Mouse (Mus musculus) liver, embryonic 12.5 days (tissue): ENCODE data around the gene Bcl2a1a. TPM values are rescaled to one million over a fixed set of nuclear protein-coding genes. Genes with fewer than 3 reads are reported as not detected.
"Not testable (repeated sequence)": the region's sequence is repeated elsewhere in the genome, so short reads cannot be mapped to it uniquely, and the experiment has no call there.

ENCODE experiments used
- ATAC-seq: fragments of 200-750 bp; cut with Nextera tagmentation; 2 replicates; pipeline ENCODE4 v1.8.0; 2017; ENCODE audit warnings: moderate number of reproducible peaks, mild to moderate bottlenecking, moderate library complexity
- H3K27ac ChIP-seq: fragments of 300-500 bp; sonication (generic); 2 replicates; pipeline ENCODE4 v1.5.1; 2016; ENCODE audit warnings: mild to moderate bottlenecking
- H3K27me3 ChIP-seq: fragments of 300-500 bp; sonication (generic); replicated peaks from 2 replicates; pipeline ENCODE4 v1.6.1; 2016; ENCODE audit warnings: mild to moderate bottlenecking, moderate library complexity
- H3K36me3 ChIP-seq: fragments of 300-500 bp; sonication (generic); 2 replicates; pipeline ENCODE4 v1.6.1; 2016; ENCODE audit warnings: mild to moderate bottlenecking, moderate library complexity
- H3K4me1 ChIP-seq: fragments of 300-500 bp; sonication (generic); 2 replicates; pipeline ENCODE4 v1.6.1; 2016
- H3K4me2 ChIP-seq: fragments of 300-500 bp; sonication (generic); 2 replicates; pipeline ENCODE4 v1.6.1; 2016; ENCODE audit warnings: mild to moderate bottlenecking, moderate library complexity
- H3K4me3 ChIP-seq: fragments of 300-500 bp; sonication (generic); 2 replicates; pipeline ENCODE4 v1.5.1; 2016; ENCODE audit warnings: mild to moderate bottlenecking, moderate library complexity
- H3K9ac ChIP-seq: fragments of 300-500 bp; sonication (generic); 2 replicates; pipeline ENCODE4 v1.6.1; 2016; ENCODE audit warnings: mild to moderate bottlenecking, moderate library complexity
- H3K9me3 ChIP-seq: fragments of 300-500 bp; sonication (generic); replicated peaks from 2 replicates; pipeline ENCODE4 v1.6.1; 2016; ENCODE audit warnings: mild to moderate bottlenecking, moderate library complexity
- polyA plus RNA-seq: library from polyadenylated mRNA; unstranded; fragments of >200 nt; fragmentation: Nextera tagmentation; extraction: Ambion mirVana; gene quantifications from 2 replicates; pipeline ENCODE4 v1.2.1, GENCODE M21; 2016

Bcl2a1a gene
- polyA plus RNA-seq, 1 experiment from 2014 or later = 0.18 TPM

DNA sequence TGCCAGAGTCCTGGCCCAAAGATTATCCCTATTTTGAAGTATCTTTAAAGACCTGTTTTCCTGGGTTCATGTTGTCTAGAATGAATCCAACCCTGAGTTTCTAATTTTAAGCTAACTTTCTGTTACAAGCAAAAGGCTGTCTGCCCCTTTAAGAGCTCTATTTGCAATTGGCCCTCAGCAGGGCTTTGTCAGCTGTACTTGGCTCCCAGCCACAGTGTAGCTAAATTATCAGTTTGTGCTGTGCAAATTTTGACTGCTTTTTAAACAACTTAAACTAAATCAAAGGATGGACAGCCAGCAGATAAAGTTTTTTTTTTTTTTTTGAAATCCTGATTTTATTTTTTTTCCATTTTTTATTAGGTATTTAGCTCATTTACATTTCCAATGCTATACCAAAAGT, 44.8 kb downstream of the Bcl2a1a start:
- not testable (repeated sequence) for H3K4me1 ChIP-seq, H3K27me3 ChIP-seq, H3K27ac ChIP-seq, H3K9me3 ChIP-seq, H3K36me3 ChIP-seq, H3K4me2 ChIP-seq, ATAC-seq, H3K9ac ChIP-seq, H3K4me3 ChIP-seq

Other genes starting within 250 kb of the Bcl2a1a start
- gene Mthfsl, start 236.6 kb upstream of the Bcl2a1a start, polyA plus RNA-seq = 24.2 and 28.3 TPM in 2 replicates
- gene Bcl2a1d, start 225.0 kb upstream of the Bcl2a1a start, polyA plus RNA-seq = 0.47 TPM in 1 of 2 replicates, not detected in the other
- gene Trim43c, start 117.7 kb upstream of the Bcl2a1a start, polyA plus RNA-seq = not detected in 2 replicates
- not detected in 2 replicates for gene Trim43b, start 135.9 kb downstream of the Bcl2a1a start, polyA plus RNA-seq
- gene Bcl2a1b, start 242.3 kb downstream of the Bcl2a1a start, polyA plus RNA-seq = 0.97 and 1.2 TPM in 2 replicates
- gene Gm29094, start 242.5 kb downstream of the Bcl2a1a start, polyA plus RNA-seq = not detected in 2 replicates